Mouse (Mus musculus) layer of hippocampus, adult 18-20 months (tissue): ENCODE data around the gene Kcng3. TPM values are rescaled to one million over a fixed set of nuclear protein-coding genes. Genes with fewer than 3 reads are reported as not detected.
A peak's percentile ranks its signal among the peaks of the same experiment; 100 is the strongest.

ENCODE experiments used
- DNase-seq, 2 experiments: peaks; one replicate each; pipeline ENCODE4 v3.0.0; 2022; ENCODE audit warnings: low spot score in 2 of 2
- long read RNA-seq: library from polyadenylated mRNA; stranded (forward); transcript quantifications from one replicate; pipeline ENCODE4 v2.0.0, GENCODE M21; 2021
- total RNA-seq, 2 experiments: library from RNA; stranded (reverse); gene quantifications; 2 replicates each; pipeline ENCODE4 v1.2.3; 2021

Kcng3 gene
- 10 to 100 TPM in 1 of 2 experiments, 1 to 10 TPM in 1; 9.0 to 10.2 TPM for total RNA-seq
- long read RNA-seq, partial matches to known transcripts = 0 of 5 reads
- long read RNA-seq, other reads (novel, unspliced or antisense) = 5 of 5 reads

DNA sequence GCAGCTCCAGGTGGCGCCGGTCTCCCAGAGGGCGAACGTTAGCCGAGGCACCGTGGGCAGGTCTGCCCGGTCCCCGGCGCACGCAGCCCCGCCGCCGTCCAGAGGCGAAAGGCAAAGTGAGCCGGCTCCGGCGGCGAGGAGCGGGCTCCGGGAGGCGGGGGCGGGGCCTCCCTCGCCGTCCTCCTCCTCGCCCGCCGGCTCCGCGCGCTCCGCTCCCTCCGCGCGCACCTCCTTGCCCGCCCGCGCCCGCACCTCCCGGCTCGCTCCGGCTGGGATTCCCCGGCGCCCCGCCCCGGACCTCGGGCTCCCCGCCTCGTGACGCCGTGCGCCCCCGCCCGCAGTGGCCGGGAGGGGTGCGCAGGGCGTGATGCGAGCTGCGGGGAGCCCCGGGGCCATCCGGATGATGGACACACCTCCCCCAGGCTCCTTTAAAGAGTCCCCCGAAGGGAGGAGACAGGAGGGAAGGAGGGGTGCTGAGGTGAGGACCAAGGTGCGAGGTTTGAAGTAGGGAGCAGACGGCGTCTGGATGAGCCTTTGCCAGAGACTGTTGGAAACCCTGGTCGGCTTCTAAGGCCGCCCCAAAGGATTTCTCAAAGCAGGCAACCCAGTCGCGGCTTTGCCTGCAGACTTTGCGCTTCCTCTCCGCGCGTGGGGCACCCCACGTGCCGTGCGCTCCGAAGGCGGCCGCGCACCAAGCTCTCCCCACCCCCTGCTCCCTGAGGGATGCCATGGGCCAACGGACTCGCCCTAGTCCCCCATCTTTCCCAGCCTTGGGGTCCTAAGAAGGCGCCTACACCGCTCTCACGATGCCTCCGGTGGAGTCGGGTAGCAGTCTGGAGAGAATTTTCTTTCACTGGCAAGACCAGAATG is at the start of gene Kcng3:
Gene Kcng3 (minus strand): TSS at position 113 of the 870 bp plus-strand sequence.
- DNase-seq = peak; percentile 29 to 38

DNA sequence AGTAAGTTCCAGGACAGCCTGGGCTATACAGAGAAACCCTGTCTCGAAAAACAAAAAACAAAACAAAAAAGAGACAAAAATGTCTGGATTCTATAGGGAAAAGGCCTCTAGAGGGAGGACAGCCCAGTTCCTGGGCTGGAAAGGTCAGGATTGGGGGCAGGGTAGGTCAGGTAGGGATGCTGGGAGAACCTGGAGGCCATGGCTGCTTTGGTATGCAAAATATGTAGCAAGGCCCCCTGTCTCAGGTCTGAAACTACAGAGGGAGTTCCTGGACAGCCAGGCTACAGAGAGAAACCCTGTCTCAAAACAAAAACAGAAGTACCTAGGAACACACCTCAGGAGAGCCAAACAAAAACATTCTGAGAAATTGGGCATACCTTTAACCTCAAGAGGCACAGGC is 45.7 kb upstream of the Kcng3 start:
- no peak for DNase-seq

DNA sequence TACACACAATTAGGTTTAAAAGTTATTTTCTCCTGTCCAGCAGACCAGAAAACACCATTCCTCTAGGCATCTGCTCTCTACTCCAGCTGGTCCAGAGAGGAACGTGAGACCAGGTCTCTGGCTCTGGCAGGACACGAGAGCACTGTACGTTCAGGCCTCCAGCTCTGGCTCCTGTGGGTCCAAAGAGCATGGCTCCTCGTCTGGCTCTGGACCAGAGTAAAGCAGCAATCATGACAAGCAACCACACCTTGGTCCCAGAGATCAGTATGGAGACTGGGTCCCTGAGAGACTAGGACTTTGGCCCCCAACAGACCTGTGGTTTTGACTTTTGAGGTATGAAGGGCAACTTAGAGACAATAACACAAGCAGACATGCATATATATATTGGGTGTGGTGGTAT is 41.0 kb upstream of the Kcng3 start:
- DNase-seq = no peak

GRCm38 (mm10) chr17:83667934-83668690 is 36.4 kb upstream of the Kcng3 start:
- no peak for DNase-seq

GRCm38 (mm10) chr17:83666597-83667287 is 35.0 kb upstream of the Kcng3 start:
- no peak for DNase-seq

DNA sequence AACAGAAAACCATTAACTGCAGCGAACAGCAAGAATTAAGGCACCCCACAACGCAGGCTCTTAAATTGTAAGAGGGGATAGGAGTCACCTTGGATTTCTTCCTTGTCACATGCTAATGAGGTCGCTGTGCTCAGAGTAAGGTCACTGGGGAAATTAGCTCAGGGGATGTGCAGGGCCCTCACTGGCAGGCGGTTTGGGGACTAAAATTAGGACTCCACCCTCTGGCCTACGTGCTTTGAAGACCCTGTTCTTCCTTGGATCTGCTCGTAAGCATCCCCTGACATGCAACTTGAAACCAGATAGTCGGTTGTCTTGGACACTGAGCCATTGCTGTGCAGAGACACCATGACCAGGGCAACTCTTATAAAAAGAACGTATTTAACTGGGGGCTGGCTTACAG is 33.1 kb upstream of the Kcng3 start:
- no peak for DNase-seq

DNA sequence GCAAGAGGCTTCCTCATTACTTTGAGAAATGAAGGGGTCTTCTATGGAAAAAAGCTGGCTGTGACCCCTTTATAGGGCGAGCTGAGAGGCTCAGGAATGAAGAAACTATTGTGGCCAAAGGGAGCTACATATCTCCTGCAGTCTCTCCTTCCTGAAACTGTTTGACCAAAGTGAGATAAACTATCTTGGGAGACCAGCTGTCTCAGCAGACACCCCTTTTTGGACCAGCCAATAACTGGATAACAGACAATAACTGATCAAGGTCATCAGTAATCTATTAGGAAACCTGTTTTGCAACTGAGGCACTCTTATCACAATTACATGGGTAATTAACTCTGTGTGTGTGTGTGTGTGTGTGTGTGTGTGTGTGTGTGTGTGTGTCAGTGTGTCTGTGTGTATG is 27.2 kb upstream of the Kcng3 start:
- DNase-seq = no peak

- no peak for DNase-seq
Measured at GRCm38 (mm10) chr17:83657375-83657774, 25.7 kb upstream of the Kcng3 start.

DNA sequence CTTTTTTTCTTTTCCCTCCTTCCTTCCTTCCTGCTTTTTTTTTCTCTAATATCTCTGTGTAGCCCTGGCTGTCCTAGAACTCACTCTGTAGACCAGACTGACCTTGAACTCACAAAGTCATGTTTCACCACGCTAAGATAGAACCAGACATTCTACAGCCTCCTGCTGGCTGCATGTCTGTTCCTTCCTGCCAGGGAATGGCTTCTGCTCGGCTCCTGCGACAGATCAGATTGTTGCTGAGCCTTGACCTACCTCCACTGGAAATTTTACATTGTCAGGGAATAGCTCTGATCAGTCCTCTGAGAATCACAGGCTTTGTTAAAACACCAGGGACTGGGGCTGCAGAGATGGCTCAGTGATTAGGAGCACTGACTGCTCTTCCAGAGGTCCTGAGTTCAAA is 24.0 kb upstream of the Kcng3 start:
- DNase-seq = no peak

DNA sequence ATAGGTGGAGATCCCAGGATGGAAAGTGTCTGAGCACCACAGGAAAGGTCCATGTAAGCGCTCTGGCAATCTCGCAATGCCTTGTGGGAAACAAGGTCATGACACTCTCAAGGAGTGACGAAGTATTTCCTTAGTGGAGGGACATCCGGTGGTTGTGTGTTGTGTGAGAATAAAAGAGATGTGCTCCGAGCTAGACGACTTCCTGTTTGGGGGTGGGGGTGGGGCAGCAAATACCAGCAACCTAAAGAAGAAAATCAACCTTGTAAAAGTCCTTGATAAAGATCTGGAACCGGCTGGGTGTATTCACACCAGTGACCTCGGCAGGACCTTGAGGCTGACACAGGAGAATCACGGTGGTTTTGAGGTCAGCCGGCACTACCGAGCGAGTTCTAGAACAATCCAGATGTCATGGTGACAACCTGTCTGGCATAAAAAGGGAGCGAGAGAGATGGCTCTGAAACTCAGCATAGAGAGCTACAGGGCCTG is 23.0 kb upstream of the Kcng3 start:
- DNase-seq = no peak

DNA sequence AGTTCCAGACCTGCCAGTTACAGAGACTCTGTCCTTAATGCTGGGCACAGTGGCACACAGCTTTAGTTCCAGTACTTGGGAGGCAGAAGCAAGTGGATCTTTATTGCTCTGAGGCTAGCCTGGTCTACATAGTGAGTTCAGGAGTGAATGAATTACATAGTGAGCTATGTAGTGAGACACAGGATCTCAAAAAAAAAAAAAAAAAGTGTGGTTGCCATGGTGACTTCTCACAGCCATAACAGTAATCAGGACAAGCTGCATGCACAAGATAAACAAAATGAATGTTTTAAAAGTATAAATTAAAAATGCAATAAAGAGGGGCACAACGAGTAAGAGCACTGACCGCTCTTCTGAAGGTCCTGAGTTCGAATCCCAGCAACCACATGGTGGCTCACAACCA is 21.9 kb upstream of the Kcng3 start:
- DNase-seq = no peak

GRCm38 (mm10) chr17:83650932-83651682 is 19.4 kb upstream of the Kcng3 start:
- DNase-seq = no peak

GRCm38 (mm10) chr17:83649986-83650385 is 18.3 kb upstream of the Kcng3 start:
- DNase-seq = no peak

DNA sequence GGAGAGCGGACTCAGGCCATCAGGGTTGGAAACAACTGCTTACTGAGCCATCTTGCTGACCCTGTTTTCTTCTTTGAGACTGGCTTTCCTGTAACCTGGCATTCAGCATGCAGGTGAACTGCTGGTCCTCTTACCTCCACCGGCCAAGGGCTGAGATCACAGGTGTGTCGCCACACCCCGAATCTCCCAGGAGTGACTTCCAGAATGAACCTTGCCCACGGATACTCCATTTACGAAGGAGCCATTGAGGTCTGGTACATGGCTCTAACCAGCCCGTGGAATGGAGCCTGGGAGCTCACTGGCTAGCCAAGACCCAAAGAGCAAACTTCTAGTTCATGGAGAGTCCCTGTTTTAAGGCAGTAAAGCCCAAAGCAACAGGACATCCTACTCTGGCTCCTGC is 15.7 kb upstream of the Kcng3 start:
- DNase-seq = no peak

GRCm38 (mm10) chr17:83646425-83647163 is 14.9 kb upstream of the Kcng3 start:
- DNase-seq = no peak

- peak in 1 of 2 experiments; percentile 5 for DNase-seq
Measured at GRCm38 (mm10) chr17:83645226-83645808, 13.6 kb upstream of the Kcng3 start.

DNA sequence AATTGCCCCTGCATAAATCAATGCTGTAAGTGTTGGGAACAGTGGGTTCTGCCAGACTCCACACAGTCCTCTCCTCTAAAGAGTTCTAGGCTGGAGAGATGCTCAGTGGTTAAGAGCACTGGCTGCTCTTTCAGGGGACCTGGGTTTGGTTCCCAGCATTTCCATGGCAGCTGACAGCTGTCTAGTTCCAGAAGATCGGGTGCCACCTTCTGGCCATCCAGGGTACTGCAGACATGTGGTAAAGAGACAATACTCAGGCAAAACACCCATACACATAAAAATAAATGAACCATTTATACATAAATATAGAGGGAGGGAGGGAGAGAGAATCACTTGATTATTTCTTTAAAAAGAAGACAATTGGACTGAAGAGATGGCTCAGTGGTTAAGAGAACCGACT is 5.7 kb upstream of the Kcng3 start:
- no peak for DNase-seq

DNA sequence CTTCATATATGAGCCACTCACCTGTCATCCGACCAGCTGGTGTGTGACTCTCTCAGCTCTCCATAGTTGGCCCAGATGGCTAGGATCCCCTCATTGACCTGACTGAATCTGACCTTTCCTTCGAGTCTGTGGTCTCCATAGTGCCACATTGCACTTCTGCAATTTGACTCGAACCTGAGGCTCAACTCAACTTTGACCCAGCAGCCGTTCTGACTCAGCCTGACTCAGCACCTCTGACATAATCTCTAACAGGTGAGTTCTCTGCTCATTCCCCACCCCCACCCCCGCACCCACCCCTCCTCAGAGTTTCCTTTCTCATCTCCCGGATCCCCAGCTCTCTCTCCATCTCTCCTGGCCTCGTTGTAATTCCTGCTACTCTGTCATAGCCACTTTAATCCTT is 4.7 kb upstream of the Kcng3 start:
- no peak for DNase-seq
